ENCODE assay signal across 8 mouse cellular contexts in genomic region chr5:146948041-146948507, GRCm38 (mm10). TPM values are rescaled to one million over a fixed set of nuclear protein-coding genes. Genes with fewer than 3 reads are reported as not detected.
A peak's percentile ranks its signal among the peaks of the same experiment; 100 is the strongest.
DNase-seq lines count a peak whose midpoint lies in the region; ATAC-seq and TF ChIP-seq lines count a peak whose summit lies in the region.

No protein-coding gene starts in this region.

- intact Hi-C loops in heart, postnatal 14 days (cut with DNase I): loop anchor here (10.0 kb wide), 1 partner anchor 347 kb away; no protein-coding TSS in a partner anchor

- H3K9me3 ChIP-seq in heart, embryonic 14.5 days (ENCODE audit: control insufficient read depth, low read length): peaks cover 5% of the 10 kb centered on the region; the same call in 1 of the 2 replicates
- H3K9me3 ChIP-seq in G1E (replicated peaks): peaks cover 3% of the 10 kb centered on the region
- H3K9me3 ChIP-seq in hindbrain, embryonic 12.5 days (replicated peaks): peaks cover 6% of the 10 kb centered on the region; the same call in 1 of the 2 replicates

- H3K4me1 ChIP-seq in heart, embryonic 14.5 days (ENCODE audit: control insufficient read depth in 2 of 2, insufficient read depth in 2 of 2, low read length in 2 of 2): peaks cover 3 to 10% of the 10 kb centered on the region in 2 experiments
- H3K4me1 ChIP-seq in G1E (ENCODE audit: insufficient read depth, low read depth, low read length): peaks cover 44% of the 10 kb centered on the region
- H3K4me1 ChIP-seq in hindbrain, embryonic 12.5 days: peaks cover 9% of the 10 kb centered on the region

- TF ChIP-seq CTCF in G1E (IDR thresholded peaks at IDR 0.05; ENCODE audit: low read depth, low read length): no peak

- no peak for ATAC-seq in heart, embryonic 14.5 days (ENCODE audit: insufficient number of reproducible peaks, insufficient read depth, low FRiP score, low read depth)
- 0 out of 2 replicates have a peak, but pooled peaks have one; percentile 1 for ATAC-seq in G1E (ENCODE audit: extremely low read depth, insufficient number of reproducible peaks, low FRiP score, poor library complexity, severe bottlenecking)
- no peak for ATAC-seq in hindbrain, embryonic 12.5 days (ENCODE audit: low FRiP score)
- peak; percentile 8; the same call in 1 of the 2 replicates for ATAC-seq in megakaryocyte-erythroid progenitor cell, adult 5-6 weeks (replicated peaks; ENCODE audit: low FRiP score, low TSS enrichment, poor library complexity, severe bottlenecking)

- peak overlapping the region; percentile 65 to 73 for H3K27ac ChIP-seq in heart, embryonic 14.5 days (replicated peaks in 1 of 2; ENCODE audit: control insufficient read depth in 1 of 2, insufficient read depth in 1 of 2, low read depth in 2 of 2, low read length in 2 of 2)
- peak overlapping the region; percentile 70; the same call in 1 of the 2 replicates for H3K27ac ChIP-seq in hindbrain, embryonic 12.5 days

- H3K9ac ChIP-seq in heart, embryonic 14.5 days (ENCODE audit: low read length): peak overlapping the region; percentile 91
- H3K9ac ChIP-seq in hindbrain, embryonic 12.5 days: peak overlapping the region; percentile 56

- no peak for DNase-seq in heart, postnatal 14 days
- no peak for DNase-seq in G1E (ENCODE audit: low spot score)
- no peak for DNase-seq in urinary bladder, postnatal 25 days (ENCODE audit: low spot score)
- no peak for DNase-seq in cerebellum, postnatal 10 days
- DNase-seq in layer of hippocampus, postnatal 36 days: no peak

- peak overlapping the region; percentile 95 for H3K4me2 ChIP-seq in heart, embryonic 14.5 days (ENCODE audit: low read length)
- peak overlapping the region; percentile 94 for H3K4me2 ChIP-seq in hindbrain, embryonic 12.5 days (replicated peaks)

- WGBS in heart, embryonic 14.5 days: 17% methylated on average over 10 of the region's 10 CpGs
- 28% methylated on average over 10 of the region's 10 CpGs for whole genome bisulfite sequencing in hindbrain, embryonic 12.5 days

- peak overlapping the region; percentile 59 to 89 for H3K4me3 ChIP-seq in heart, embryonic 14.5 days (ENCODE audit: control insufficient read depth in 1 of 2, insufficient read depth in 1 of 2, low read depth in 1 of 2, low read length in 2 of 2)
- H3K4me3 ChIP-seq in G1E (ENCODE audit: low read depth, low read length): peak overlapping the region; percentile 92
- peak overlapping the region; percentile 64 for H3K4me3 ChIP-seq in hindbrain, embryonic 12.5 days

- H3K27me3 ChIP-seq in heart, embryonic 14.5 days (ENCODE audit: control insufficient read depth, insufficient read depth, low read length): no peaks in the 10 kb centered on the region
- peaks cover 4% of the 10 kb centered on the region; the same call in 1 of the 2 replicates for H3K27me3 ChIP-seq in G1E (ENCODE audit: insufficient read depth, low read length)
- no peaks in the 10 kb centered on the region; the same call in 1 of the 2 replicates for H3K27me3 ChIP-seq in hindbrain, embryonic 12.5 days

- H3K36me3 ChIP-seq in heart, embryonic 14.5 days (ENCODE audit: control insufficient read depth, insufficient read depth, low read length): peaks cover 26% of the 10 kb centered on the region
- peaks cover 37% of the 10 kb centered on the region for H3K36me3 ChIP-seq in G1E (replicated peaks)
- peaks cover 23% of the 10 kb centered on the region for H3K36me3 ChIP-seq in hindbrain, embryonic 12.5 days

RNA-seq across cellular contexts. Expression of gene Gtf3a, which starts 0.4 kb away (rescaled TPM):
- polyA plus RNA-seq in heart, embryonic 14.5 days (2014; fragmentation: Nextera tagmentation; extraction: Ambion mirVana): 74.5 and 75.4 TPM in 2 replicates
- total RNA-seq in heart, postnatal 14 days (2021): 10 to 100 TPM; 20.4 to 21.5 TPM
- total RNA-seq in G1E (2014; fragmentation: Nextera tagmentation): 172 and 200 TPM in 2 replicates
- total RNA-seq in G1E (2017): 193 and 222 TPM in 2 replicates
- 214 and 270 TPM in 2 replicates for polyA plus RNA-seq in G1E (2012)
- polyA plus RNA-seq in hindbrain, embryonic 12.5 days (2016; fragmentation: Nextera tagmentation; extraction: Ambion mirVana): 89.1 and 97.1 TPM in 2 replicates
- total RNA-seq in megakaryocyte-erythroid progenitor cell, adult 5-6 weeks (2014; fragmentation: Nextera tagmentation): 70.1 and 96.8 TPM in 2 replicates
- 144 and 151 TPM in 2 replicates for total RNA-seq in megakaryocyte-erythroid progenitor cell, adult 5-6 weeks (2017)
- total RNA-seq in layer of hippocampus, postnatal 36 days (2021): 10 to 100 TPM; 21.6 to 25.8 TPM

RNA-seq across cellular contexts. Expression of gene Mtif3, which starts 15.5 kb away (rescaled TPM):
- 20.3 and 23.8 TPM in 2 replicates for polyA plus RNA-seq in heart, embryonic 14.5 days (2014; fragmentation: Nextera tagmentation; extraction: Ambion mirVana)
- 10 to 100 TPM; 20.8 to 22.0 TPM for total RNA-seq in heart, postnatal 14 days (2021)
- total RNA-seq in G1E (2014; fragmentation: Nextera tagmentation): 11.5 and 14.4 TPM in 2 replicates
- total RNA-seq in G1E (2017): 27.5 and 28.9 TPM in 2 replicates
- polyA plus RNA-seq in G1E (2012): 4.8 and 7.6 TPM in 2 replicates
- 23.5 and 24.6 TPM in 2 replicates for polyA plus RNA-seq in hindbrain, embryonic 12.5 days (2016; fragmentation: Nextera tagmentation; extraction: Ambion mirVana)
- total RNA-seq in megakaryocyte-erythroid progenitor cell, adult 5-6 weeks (2014; fragmentation: Nextera tagmentation): 9.4 and 17.2 TPM in 2 replicates
- total RNA-seq in megakaryocyte-erythroid progenitor cell, adult 5-6 weeks (2017): 41.2 and 43.1 TPM in 2 replicates
- total RNA-seq in layer of hippocampus, postnatal 36 days (2021): 10 to 100 TPM; 20.9 to 22.3 TPM

Comparison
In these comparisons a context has a peak if more than half of its experiments do, and no peak if none do; other contexts are left out.
1. ATAC-seq: peak in G1E (single experiment) and megakaryocyte-erythroid progenitor cell, adult 5-6 weeks (single experiment); none in heart, embryonic 14.5 days (single experiment) and hindbrain, embryonic 12.5 days (single experiment).
2. Peak in every context shown above with its lines, with median percentiles within 50 percentile points of each other: H3K4me3 ChIP-seq.